Mouse (Mus musculus) embryonic fibroblast, embryonic 13.5 days (primary cell): ENCODE measurements around the gene Tagln3. TPM values are rescaled to one million over a fixed set of nuclear protein-coding genes. Genes with fewer than 3 reads are reported as not detected.
A peak's percentile ranks its signal among the peaks of the same experiment; 100 is the strongest.

Source experiments
- H3K27ac ChIP-seq: 2 replicates; pipeline ENCODE4 v1.5.1; 2012; ENCODE audit warnings: low read length, control low read depth, inconsistent platforms; ENCODE audit not compliant: insufficient read depth
- H3K4me1 ChIP-seq: 2 replicates; pipeline ENCODE4 v1.6.1; 2011; ENCODE audit warnings: low read length; ENCODE audit not compliant: control insufficient read depth, insufficient read depth
- H3K4me3 ChIP-seq: 2 replicates; pipeline ENCODE4 v1.5.1; 2011; ENCODE audit warnings: mild to moderate bottlenecking, control low read depth, low read length; ENCODE audit not compliant: insufficient read depth
- CTCF ChIP-seq: IDR thresholded peaks from 2 replicates; pipeline ENCODE4 v1.5.1; 2011; ENCODE audit warnings: mild to moderate bottlenecking, control low read depth, low read length, moderate library complexity, borderline replicate concordance; ENCODE audit not compliant: insufficient read depth
- POLR2A ChIP-seq: IDR thresholded peaks from 2 replicates; pipeline ENCODE4 v1.6.1; 2011; ENCODE audit warnings: low read depth, mild to moderate bottlenecking, control low read depth, low read length, moderate library complexity
- polyA plus RNA-seq: library from polyadenylated mRNA; stranded (reverse); fragments of >200 nt; gene quantifications from 2 replicates; pipeline ENCODE4 v1.2.4, GENCODE M21; 2011; ENCODE audit warnings: low read depth; ENCODE audit not compliant: missing spikeins, insufficient read length

Tagln3 gene
- polyA plus RNA-seq, 1 experiment = 1.7 TPM

- H3K27ac ChIP-seq = no peak overlapping the region
- no peak for TF ChIP-seq POLR2A
- TF ChIP-seq CTCF = no peak
These were observed 28.8 kb downstream of the Tagln3 start for GRCm38 (mm10) chr16:45695445-45696160.

GRCm38 (mm10) chr16:45693558-45693957 is 30.9 kb downstream of the Tagln3 start, which contains the start of gene Tmprss7:
Gene Tmprss7 (minus strand): TSS chr16:45693658.
- no peak within 1 kb of the TSS for H3K27ac ChIP-seq
- TF ChIP-seq CTCF (no peak), POLR2A (no peak)
- no peak within 1 kb of the TSS for H3K4me3 ChIP-seq
- no peaks in the 10 kb centered on the region; the same call in 1 of the 2 replicates for H3K4me1 ChIP-seq

More at GRCm38 (mm10) chr16:45695445-45696160, 28.8 kb downstream of the Tagln3 start:
- Histone ChIP-seq H3K4me1 (no peaks in the 10 kb centered on the region), H3K4me3 (no peak overlapping the region)

GRCm38 (mm10) chr16:45692851-45693250 is 31.6 kb downstream of the Tagln3 start:
- no peak overlapping the region for H3K27ac ChIP-seq
- H3K4me1 ChIP-seq = no peaks in the 10 kb centered on the region; the same call in 1 of the 2 replicates
- TF ChIP-seq POLR2A (no peak), CTCF (no peak)
- H3K4me3 ChIP-seq = no peak overlapping the region

GRCm38 (mm10) chr16:45690178-45690577 is 34.2 kb downstream of the Tagln3 start:
- Histone ChIP-seq H3K27ac (no peak overlapping the region), H3K4me1 (no peaks in the 10 kb centered on the region; the same call in 1 of the 2 replicates), H3K4me3 (no peak overlapping the region)
- no peak for TF ChIP-seq POLR2A

- H3K4me3 ChIP-seq = no peak overlapping the region
- no peaks in the 10 kb centered on the region; the same call in 1 of the 2 replicates for H3K4me1 ChIP-seq
- TF ChIP-seq CTCF (no peak), POLR2A (no peak)
- H3K27ac ChIP-seq = no peak overlapping the region
These were observed 37.6 kb downstream of the Tagln3 start for GRCm38 (mm10) chr16:45686833-45687232.

GRCm38 (mm10) chr16:45685295-45685694 is 39.1 kb downstream of the Tagln3 start:
- no peaks in the 10 kb centered on the region; the same call in 1 of the 2 replicates for H3K4me1 ChIP-seq
- H3K4me3 ChIP-seq = no peak overlapping the region
- TF ChIP-seq CTCF = no peak
- no peak for TF ChIP-seq POLR2A

GRCm38 (mm10) chr16:45684815-45685214 is 39.6 kb downstream of the Tagln3 start:
- TF ChIP-seq CTCF (peak; percentile 49; the same call in 1 of the 2 replicates), POLR2A (no peak)

More at GRCm38 (mm10) chr16:45685295-45685694, 39.1 kb downstream of the Tagln3 start:
- H3K27ac ChIP-seq = no peak overlapping the region

GRCm38 (mm10) chr16:45676462-45676861 is 47.9 kb downstream of the Tagln3 start:
- no peak overlapping the region for H3K27ac ChIP-seq
- H3K4me1 ChIP-seq = no peaks in the 10 kb centered on the region
- TF ChIP-seq CTCF (no peak), POLR2A (no peak)
- H3K4me3 ChIP-seq = no peak overlapping the region

More at GRCm38 (mm10) chr16:45684815-45685214, 39.6 kb downstream of the Tagln3 start:
- H3K27ac ChIP-seq = no peak overlapping the region
- H3K4me3 ChIP-seq = no peak overlapping the region
- H3K4me1 ChIP-seq = no peaks in the 10 kb centered on the region

GRCm38 (mm10) chr16:45670005-45670404 is 54.4 kb downstream of the Tagln3 start:
- Histone ChIP-seq H3K4me3 (no peak overlapping the region), H3K4me1 (no peaks in the 10 kb centered on the region), H3K27ac (no peak overlapping the region)
- TF ChIP-seq CTCF (no peak), POLR2A (no peak)

- no peak overlapping the region for H3K4me3 ChIP-seq
- H3K4me1 ChIP-seq = 0 out of 2 replicates have a peak, but pooled peaks cover 3% of the 10 kb centered on the region
- TF ChIP-seq POLR2A = no peak
- TF ChIP-seq CTCF = no peak
- no peak overlapping the region for H3K27ac ChIP-seq
These were observed 56.2 kb downstream of the Tagln3 start for GRCm38 (mm10) chr16:45668178-45668577.
